Mouse (Mus musculus): ENCODE data around the gene Hdac6.

- TF ChIP-seq EP300 (IDR thresholded peaks at IDR 0.05) (no peak), CTCF (IDR thresholded peaks at IDR 0.05) (no peak)
These were observed 2.4 kb upstream of the Hdac6 start for GRCm38 (mm10) chrX:7950091-7950490.
